Mouse (Mus musculus) stomach, embryonic 14.5 days (tissue): Measurements from ENCODE around the gene Pex11g. TPM values are rescaled to one million over a fixed set of nuclear protein-coding genes. Genes with fewer than 3 reads are reported as not detected.

ENCODE experiments used
- ATAC-seq: fragments of 200-750 bp; cut with Nextera tagmentation; 2 replicates; pipeline ENCODE4 v1.8.0; 2017; ENCODE audit warnings: low read depth, moderate TSS enrichment; ENCODE audit not compliant: insufficient number of reproducible peaks, insufficient read depth, low FRiP score
- H3K27ac ChIP-seq: fragments of 300-500 bp; sonication (generic); 2 replicates; pipeline ENCODE4 v1.5.1; 2014; ENCODE audit warnings: mild to moderate bottlenecking, low read length, moderate library complexity, mixed read lengths
- H3K27me3 ChIP-seq: fragments of 300-500 bp; sonication (generic); 2 replicates; pipeline ENCODE4 v1.6.1; 2014; ENCODE audit warnings: low read length, control low read depth, mixed read lengths; ENCODE audit not compliant: control insufficient read depth, insufficient read depth
- H3K36me3 ChIP-seq: fragments of 300-500 bp; sonication (generic); 2 replicates; pipeline ENCODE4 v1.6.1; 2014; ENCODE audit warnings: mild to moderate bottlenecking, control low read depth, low read length, moderate library complexity, mixed read lengths; ENCODE audit not compliant: control insufficient read depth, insufficient read depth
- H3K4me1 ChIP-seq: fragments of 300-500 bp; sonication (generic); 2 replicates; pipeline ENCODE4 v1.6.1; 2014; ENCODE audit warnings: low read length, control low read depth, mixed read lengths; ENCODE audit not compliant: control insufficient read depth, insufficient read depth
- H3K4me2 ChIP-seq: fragments of 300-500 bp; sonication (generic); replicated peaks from 2 replicates; pipeline ENCODE4 v1.6.1; 2014; ENCODE audit warnings: low read depth, low read length, control low read depth
- H3K4me3 ChIP-seq: fragments of 300-500 bp; sonication (generic); 2 replicates; pipeline ENCODE4 v1.5.1; 2014; ENCODE audit warnings: low read depth, low read length, control low read depth
- H3K9ac ChIP-seq: fragments of 300-500 bp; sonication (generic); replicated peaks from 2 replicates; pipeline ENCODE4 v1.6.1; 2014; ENCODE audit warnings: low read depth, mild to moderate bottlenecking, control low read depth, low read length, moderate library complexity, mixed read lengths
- H3K9me3 ChIP-seq: fragments of 300-500 bp; sonication (generic); 2 replicates; pipeline ENCODE4 v1.6.1; 2016; ENCODE audit warnings: low read depth, low read length, control low read depth; ENCODE audit not compliant: control insufficient read depth
- WGBS: fragments of 180-500 bp; shearing (Covaris S2); extraction: QIAGEN DNeasy Blood & Tissue Kit; methylation state at CpG from one replicate; pipeline ENCODE4 v1.1.7; 2014; 5-methylcytosine and 5-hydroxymethylcytosine counted together
- polyA plus RNA-seq: library from polyadenylated mRNA; unstranded; fragments of >200 nt; fragmentation: Nextera tagmentation; extraction: Ambion mirVana; gene quantifications from 2 replicates; pipeline ENCODE4 v1.2.1, GENCODE M21; 2014

Gene Pex11g
- polyA plus RNA-seq, 1 experiment from 2014 or later: 3.9 TPM

DNA sequence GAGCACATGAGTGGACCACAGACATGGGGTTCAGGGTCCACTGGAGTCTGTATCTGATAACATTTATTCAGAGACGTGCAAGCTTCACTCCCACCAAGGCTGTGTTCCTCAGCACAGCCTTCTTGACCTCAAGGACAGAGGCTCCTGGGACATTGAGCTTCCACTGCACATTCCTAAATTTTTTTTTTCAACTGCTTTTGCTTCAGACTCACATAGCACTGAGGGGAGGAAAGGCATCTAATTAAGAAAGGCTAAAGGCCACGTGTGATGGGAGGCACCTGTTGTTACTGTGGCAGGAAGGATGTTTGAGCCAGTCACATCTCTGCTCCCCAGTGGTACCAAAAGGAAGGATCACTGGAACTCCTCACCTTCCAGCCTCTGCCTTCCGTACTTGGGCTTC lies 36.4 kb downstream of the Pex11g start:
- Histone ChIP-seq H3K4me2 (no peak overlapping the region), H3K9ac (no peak overlapping the region), H3K36me3 (peaks cover 26% of the 10 kb centered on the region; the same call in 1 of the 2 replicates), H3K27ac (no peak overlapping the region), H3K9me3 (no peaks in the 10 kb centered on the region), H3K4me3 (no peak overlapping the region), H3K27me3 (no peaks in the 10 kb centered on the region), H3K4me1 (no peaks in the 10 kb centered on the region)
- no peak for ATAC-seq
- WGBS: 86% methylated on average over 3 of the region's 3 CpGs

DNA sequence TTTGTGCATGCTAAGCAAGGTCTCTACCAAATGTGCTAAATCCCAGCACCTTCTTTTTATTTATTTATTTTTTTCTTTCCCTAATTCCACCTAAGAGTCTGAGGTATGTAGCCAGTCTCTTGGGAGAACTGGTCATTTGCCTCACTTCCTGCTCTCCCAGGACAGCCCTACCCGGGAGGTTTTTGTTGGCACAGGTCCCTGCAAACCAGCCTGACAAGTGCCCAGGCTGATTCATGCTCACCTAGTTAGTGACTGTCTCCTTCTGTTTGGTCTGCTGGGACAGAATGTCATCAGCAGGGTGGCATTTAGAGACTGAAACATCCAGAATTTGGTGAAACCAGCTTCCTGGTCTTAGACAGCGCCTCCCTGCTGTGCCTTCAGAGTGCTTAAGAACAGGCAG lies 37.5 kb downstream of the Pex11g start:
- no peak overlapping the region for H3K27ac ChIP-seq
- H3K9me3 ChIP-seq: no peaks in the 10 kb centered on the region
- no peak for ATAC-seq
- peaks cover 20% of the 10 kb centered on the region; the same call in 1 of the 2 replicates for H3K36me3 ChIP-seq
- H3K27me3 ChIP-seq: no peaks in the 10 kb centered on the region
- WGBS: 75% methylated on average over 2 of the region's 2 CpGs
- no peak overlapping the region for H3K4me3 ChIP-seq
- no peak overlapping the region for H3K9ac ChIP-seq
- no peaks in the 10 kb centered on the region for H3K4me1 ChIP-seq
- H3K4me2 ChIP-seq: no peak overlapping the region

DNA sequence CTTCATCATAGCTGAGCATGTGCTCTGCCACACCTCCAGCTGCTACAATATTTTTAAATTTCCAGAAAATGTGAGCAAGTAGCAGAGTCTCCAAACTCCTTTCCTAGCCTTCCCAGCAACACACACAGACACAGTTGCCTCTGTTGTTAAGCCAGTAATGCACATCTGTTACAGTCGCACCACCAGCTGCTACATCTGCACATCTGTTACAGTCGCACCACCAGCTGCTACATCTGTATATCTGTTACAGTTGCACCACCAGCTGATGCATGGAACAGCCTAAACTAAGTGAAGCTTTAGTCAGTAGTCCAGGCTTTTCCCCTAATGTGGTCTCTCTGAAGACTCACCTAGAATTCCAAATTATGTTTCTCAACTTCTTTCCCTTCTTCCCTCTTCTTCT lies 39.1 kb downstream of the Pex11g start:
- Histone ChIP-seq H3K27me3 (no peaks in the 10 kb centered on the region), H3K36me3 (peaks cover 15% of the 10 kb centered on the region; the same call in 1 of the 2 replicates), H3K9me3 (no peaks in the 10 kb centered on the region), H3K4me2 (no peak overlapping the region), H3K4me1 (no peaks in the 10 kb centered on the region), H3K4me3 (no peak overlapping the region), H3K27ac (no peak overlapping the region), H3K9ac (no peak overlapping the region)
- ATAC-seq: no peak
- 74% methylated on average over 2 of the region's 2 CpGs for WGBS

DNA sequence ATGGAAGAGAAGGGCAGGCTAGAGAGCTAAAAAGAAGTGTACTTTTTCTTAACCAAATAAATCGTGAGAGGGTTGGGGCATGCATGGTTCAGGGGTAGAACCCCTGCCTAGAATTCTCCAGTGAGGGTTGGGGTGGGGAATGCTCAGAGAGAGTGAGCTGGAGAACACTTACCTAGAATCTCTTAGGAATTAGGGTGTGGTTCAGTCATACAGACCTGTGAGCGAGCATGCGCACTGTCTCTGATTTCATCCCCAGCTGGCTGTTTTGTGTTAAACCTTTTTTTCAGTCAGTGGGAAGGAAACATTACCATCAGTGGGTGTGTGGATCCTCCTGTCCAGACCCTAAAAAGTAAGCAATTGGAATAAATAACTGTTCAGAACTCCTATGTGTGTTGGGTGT lies 41.3 kb downstream of the Pex11g start:
- Histone ChIP-seq H3K4me1 (no peaks in the 10 kb centered on the region), H3K9ac (no peak overlapping the region), H3K27me3 (no peaks in the 10 kb centered on the region), H3K4me2 (no peak overlapping the region), H3K4me3 (no peak overlapping the region), H3K9me3 (no peaks in the 10 kb centered on the region), H3K27ac (no peak overlapping the region), H3K36me3 (peaks cover 4% of the 10 kb centered on the region; the same call in 1 of the 2 replicates)
- ATAC-seq: no peak
- 78% methylated on average over 3 of the region's 3 CpGs for WGBS

DNA sequence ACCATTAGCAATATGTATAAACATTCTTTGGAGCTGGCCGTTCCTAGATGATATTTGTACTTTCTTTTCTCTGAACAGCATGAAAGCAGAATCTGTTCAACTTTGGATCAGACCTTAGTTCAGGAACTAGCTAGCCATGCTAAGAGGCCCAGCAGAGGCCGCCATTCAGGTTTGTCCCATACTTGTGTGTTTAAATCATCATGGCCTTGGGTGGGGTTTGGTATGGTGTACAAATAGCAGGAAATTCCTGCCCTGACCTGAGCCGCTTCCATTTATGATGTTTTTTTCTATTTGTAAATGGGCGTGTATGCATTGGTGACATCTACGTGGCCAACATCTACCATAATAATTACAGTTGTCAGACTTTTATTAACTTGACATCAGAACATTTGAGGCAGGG lies 42.3 kb downstream of the Pex11g start:
- 73% methylated on average over 5 of the region's 5 CpGs for WGBS
- no peak for ATAC-seq
- no peak overlapping the region for H3K4me3 ChIP-seq
- H3K4me1 ChIP-seq: no peaks in the 10 kb centered on the region
- H3K4me2 ChIP-seq: no peak overlapping the region
- no peaks in the 10 kb centered on the region for H3K9me3 ChIP-seq
- peaks cover 4% of the 10 kb centered on the region; the same call in 1 of the 2 replicates for H3K36me3 ChIP-seq
- H3K9ac ChIP-seq: no peak overlapping the region
- H3K27me3 ChIP-seq: no peaks in the 10 kb centered on the region
- no peak overlapping the region for H3K27ac ChIP-seq

DNA sequence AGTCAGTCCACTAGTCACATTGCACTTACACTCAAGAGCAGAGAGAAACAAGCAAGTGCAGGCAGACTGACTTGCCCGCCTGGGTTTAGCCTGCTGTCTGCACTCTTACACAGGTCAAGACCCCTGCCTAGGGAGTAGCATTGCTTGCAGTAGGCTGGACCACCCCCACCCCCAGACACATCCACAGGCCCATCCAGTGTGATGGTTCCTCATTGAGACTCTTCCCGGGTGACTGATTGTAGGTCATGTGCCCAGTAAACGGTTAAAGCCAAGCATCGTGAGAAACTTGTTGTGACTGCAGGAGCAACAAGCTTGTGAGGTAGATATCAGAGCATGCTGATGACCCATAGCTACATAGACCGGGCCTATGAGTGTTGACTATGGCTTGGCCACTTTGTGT lies 46.0 kb downstream of the Pex11g start:
- WGBS: 85% methylated on average over 5 of the region's 5 CpGs
- H3K9me3 ChIP-seq: no peaks in the 10 kb centered on the region
- H3K36me3 ChIP-seq: no peaks in the 10 kb centered on the region; the same call in 1 of the 2 replicates
- no peak overlapping the region for H3K27ac ChIP-seq
- H3K4me3 ChIP-seq: no peak overlapping the region
- H3K4me2 ChIP-seq: no peak overlapping the region
- H3K27me3 ChIP-seq: no peaks in the 10 kb centered on the region
- ATAC-seq: no peak
- peaks cover 7% of the 10 kb centered on the region; the same call in 1 of the 2 replicates for H3K4me1 ChIP-seq
- no peak overlapping the region for H3K9ac ChIP-seq

DNA sequence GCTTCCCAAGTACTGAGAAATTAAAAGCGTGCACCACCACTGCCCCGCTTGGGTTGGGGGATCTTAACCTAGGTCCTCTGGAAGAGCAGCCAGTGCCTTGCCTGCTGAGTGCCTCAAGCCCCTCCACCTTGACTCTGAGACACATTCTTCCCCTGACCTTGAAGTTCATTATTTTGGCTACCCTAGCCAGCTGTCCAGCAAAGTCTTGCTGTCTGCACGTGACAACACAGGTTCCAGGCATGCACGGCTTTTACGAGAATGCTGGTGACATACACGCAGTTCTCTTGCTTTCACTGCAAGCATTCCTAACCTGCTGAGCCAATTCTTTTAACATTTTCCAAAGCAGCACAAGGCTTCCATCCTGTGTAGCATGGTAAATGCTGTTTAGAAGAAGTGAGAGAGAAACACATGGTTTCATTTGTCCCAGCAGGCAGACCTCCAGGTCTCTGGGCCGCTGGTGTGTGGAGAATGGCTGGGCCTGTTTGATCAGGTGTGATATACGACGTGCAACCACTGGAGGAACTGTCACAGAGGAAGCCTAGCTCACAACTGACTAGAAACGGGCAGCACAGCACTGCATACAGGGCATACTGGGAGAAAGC lies 47.3 kb downstream of the Pex11g start:
- WGBS: 68% methylated on average over 10 of the region's 10 CpGs
- Histone ChIP-seq H3K4me3 (no peak overlapping the region), H3K9me3 (no peaks in the 10 kb centered on the region), H3K27ac (no peak overlapping the region), H3K36me3 (no peaks in the 10 kb centered on the region), H3K9ac (no peak overlapping the region), H3K4me1 (peaks cover 7% of the 10 kb centered on the region; the same call in 1 of the 2 replicates), H3K27me3 (no peaks in the 10 kb centered on the region), H3K4me2 (no peak overlapping the region)
- no peak for ATAC-seq

DNA sequence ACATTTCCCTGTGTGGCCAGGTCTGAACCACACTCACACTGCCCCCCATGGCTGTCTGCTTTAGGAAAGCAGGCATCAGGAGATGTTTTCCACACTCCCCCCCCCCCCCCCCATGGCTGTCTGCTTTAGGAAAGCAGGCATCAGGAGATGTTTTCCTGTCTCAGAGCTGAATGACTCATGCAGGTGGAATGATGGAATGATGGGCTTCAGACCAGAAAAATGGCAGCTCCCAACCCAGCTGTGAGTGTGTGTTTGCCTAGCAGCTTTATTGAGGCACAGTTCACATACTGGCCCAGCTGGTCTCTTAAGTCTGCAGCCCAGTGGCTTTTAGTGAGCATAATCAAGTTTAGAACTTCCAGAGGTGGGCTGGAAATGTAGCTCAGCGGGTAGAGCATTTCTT lies 49.4 kb downstream of the Pex11g start:
- Histone ChIP-seq H3K4me1 (peaks cover 15% of the 10 kb centered on the region; the same call in 1 of the 2 replicates), H3K4me2 (no peak overlapping the region), H3K4me3 (no peak overlapping the region), H3K9ac (no peak overlapping the region), H3K27me3 (no peaks in the 10 kb centered on the region), H3K27ac (no peak overlapping the region), H3K36me3 (no peaks in the 10 kb centered on the region), H3K9me3 (no peaks in the 10 kb centered on the region)
- no peak for ATAC-seq
- WGBS: 72% methylated on average over 1 of the region's 1 CpGs

DNA sequence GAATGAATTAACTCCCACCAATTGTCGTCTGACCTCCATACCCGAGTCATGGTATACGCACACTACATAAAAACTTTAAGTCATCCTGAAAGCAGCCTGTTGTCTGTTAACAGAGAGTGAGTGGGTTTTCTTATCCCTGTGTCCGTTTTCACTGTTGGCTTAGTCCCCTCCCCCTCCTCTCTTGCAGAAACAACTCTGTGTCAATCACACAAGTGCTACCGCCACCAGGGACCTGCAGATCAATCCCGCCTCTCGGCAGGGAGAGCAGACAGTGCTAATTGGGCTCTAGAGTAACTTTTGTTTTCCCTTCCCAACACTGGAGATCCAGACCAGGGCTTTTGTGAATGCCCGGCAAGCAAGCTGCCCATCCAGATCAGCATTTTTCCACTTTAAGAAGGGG lies 50.0 kb downstream of the Pex11g start:
- Histone ChIP-seq H3K4me1 (peaks cover 15% of the 10 kb centered on the region; the same call in 1 of the 2 replicates), H3K9ac (no peak overlapping the region), H3K27ac (no peak overlapping the region), H3K27me3 (no peaks in the 10 kb centered on the region), H3K9me3 (no peaks in the 10 kb centered on the region), H3K4me2 (no peak overlapping the region), H3K36me3 (no peaks in the 10 kb centered on the region), H3K4me3 (no peak overlapping the region)
- ATAC-seq: no peak
- 17% methylated on average over 8 of the region's 8 CpGs for WGBS
